Mouse (Mus musculus): ENCODE measurements at regions not wholly inside any gene's neighbourhood (a gene's known extent, or its start where the extent isn't known, plus 50 kb on each side); places are given as distances from the start of the nearest gene placed in this dataset.

GRCm38 (mm10) chr8:96230412-96230811 lies 342.1 kb upstream of the Got2 start:
- no peak overlapping the region for H3K9ac ChIP-seq (ENCODE audit: low read depth, low read length)
- peak; percentile 71 for TF ChIP-seq CTCF (IDR thresholded peaks at IDR 0.05; ENCODE audit: low read depth)
- DNase-seq (ENCODE audit: low spot score) (peak; percentile 54), ATAC-seq (replicated peaks; ENCODE audit: low FRiP score, low read depth) (no peak)
- no peak overlapping the region for H3K27ac ChIP-seq
- no peak overlapping the region for H3K4me3 ChIP-seq (replicated peaks; ENCODE audit: low read depth, low read length)
- no peak overlapping the region for H3K4me2 ChIP-seq (ENCODE audit: low read length)
- no peaks in the 10 kb centered on the region for H3K9me3 ChIP-seq (replicated peaks; ENCODE audit: low read length)
- H3K4me1 ChIP-seq (replicated peaks; ENCODE audit: insufficient read depth, low read length), result no peaks in the 10 kb centered on the region
- H3K36me3 ChIP-seq (ENCODE audit: insufficient read depth, low read length), result no peaks in the 10 kb centered on the region
- H3K27me3 ChIP-seq (ENCODE audit: insufficient read depth, low read length), result no peaks in the 10 kb centered on the region
- 37% methylated on average over 4 of the region's 4 CpGs for WGBS

All from kidney, postnatal 0 days (tissue).